Mouse (Mus musculus) right cerebral cortex, postnatal 14 days (tissue): Measurements from ENCODE around the gene Xkr7.

ENCODE experiments used
- DNase-seq: peaks from one replicate; pipeline ENCODE4 v3.0.0; 2022

Gene Xkr7

GRCm38 (mm10) chr2:153031126-153032082 lies at the start of gene Xkr7:
Gene Xkr7, plus strand, starts transcription at chr2:153031852.
- DNase-seq: peak; percentile 55

DNA sequence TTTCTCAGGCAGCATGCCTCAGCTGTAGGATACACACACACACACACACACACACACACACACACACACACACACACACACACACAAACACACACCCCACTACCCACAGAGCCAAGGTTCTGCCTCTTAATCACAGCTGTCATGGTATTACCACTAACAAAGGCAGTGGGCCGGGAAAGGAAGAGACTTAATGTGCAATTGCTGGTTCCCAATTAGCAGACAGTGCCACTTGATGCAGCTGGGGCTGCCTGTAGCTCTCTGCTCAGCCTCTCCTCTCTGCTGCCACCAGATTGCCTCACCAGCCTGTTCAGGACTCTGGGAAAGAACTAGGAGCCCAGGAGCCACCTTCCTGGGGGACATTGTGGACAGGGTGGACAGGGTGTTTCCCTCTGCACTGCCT lies 46.1 kb upstream of the Xkr7 start:
- no peak for DNase-seq

DNA sequence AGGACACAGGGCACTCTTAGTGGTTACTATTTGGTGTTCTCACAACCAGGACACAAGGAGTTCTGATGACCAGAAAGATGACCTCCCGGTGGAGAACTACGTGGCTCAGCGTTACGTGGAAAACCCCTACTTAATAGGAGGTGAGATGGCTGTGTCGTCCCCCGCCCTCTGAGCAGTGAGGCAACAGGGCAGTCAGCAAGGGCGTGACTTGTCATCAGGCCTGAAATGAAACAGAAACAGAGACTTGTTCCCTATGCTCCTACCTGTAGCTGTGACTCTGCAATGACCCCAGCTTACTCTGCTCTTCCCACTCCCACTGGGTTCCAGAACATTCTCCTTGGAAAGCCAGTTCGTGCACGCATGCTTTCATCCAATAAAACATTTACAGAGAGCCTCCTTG lies 40.1 kb upstream of the Xkr7 start:
- DNase-seq: no peak

- no peak for DNase-seq
These were observed 34.6 kb upstream of the Xkr7 start for GRCm38 (mm10) chr2:152997046-152997445.

DNA sequence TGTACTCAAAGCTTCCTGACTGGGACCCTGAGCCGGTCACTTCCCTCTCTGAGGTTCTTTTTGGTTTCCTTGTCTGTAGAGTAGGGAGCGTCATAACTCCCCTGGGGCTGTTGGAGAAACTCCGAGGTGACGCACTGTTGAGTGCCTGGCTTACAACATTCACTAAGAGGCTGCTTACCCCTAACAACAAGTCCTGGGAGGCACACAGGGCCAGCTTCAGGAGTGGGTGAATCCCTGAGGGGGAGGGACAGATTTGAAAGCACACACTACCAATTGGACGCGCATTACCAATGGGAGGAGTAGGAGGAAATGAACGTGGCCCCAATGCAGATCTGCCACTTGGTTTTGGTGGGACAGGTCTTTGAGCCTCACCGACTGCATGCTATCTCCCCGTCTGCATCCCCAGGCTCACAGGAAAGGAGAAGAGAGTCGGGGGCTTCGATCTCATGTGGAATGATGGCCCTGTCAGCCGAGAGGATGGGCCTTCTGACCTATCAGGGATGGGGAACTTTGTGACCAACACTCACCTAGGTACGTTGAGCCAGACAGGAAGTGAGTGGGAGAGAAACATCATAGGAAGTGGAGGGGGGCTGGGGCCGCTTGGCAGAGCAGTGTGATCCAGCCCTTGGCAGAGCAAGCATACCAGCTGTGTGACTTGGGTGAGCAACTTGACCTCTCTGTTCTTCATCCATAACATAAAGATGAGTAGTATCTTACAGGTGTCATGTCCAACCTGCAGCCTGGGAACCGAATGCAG lies 29.0 kb upstream of the Xkr7 start:
- DNase-seq: no peak

DNA sequence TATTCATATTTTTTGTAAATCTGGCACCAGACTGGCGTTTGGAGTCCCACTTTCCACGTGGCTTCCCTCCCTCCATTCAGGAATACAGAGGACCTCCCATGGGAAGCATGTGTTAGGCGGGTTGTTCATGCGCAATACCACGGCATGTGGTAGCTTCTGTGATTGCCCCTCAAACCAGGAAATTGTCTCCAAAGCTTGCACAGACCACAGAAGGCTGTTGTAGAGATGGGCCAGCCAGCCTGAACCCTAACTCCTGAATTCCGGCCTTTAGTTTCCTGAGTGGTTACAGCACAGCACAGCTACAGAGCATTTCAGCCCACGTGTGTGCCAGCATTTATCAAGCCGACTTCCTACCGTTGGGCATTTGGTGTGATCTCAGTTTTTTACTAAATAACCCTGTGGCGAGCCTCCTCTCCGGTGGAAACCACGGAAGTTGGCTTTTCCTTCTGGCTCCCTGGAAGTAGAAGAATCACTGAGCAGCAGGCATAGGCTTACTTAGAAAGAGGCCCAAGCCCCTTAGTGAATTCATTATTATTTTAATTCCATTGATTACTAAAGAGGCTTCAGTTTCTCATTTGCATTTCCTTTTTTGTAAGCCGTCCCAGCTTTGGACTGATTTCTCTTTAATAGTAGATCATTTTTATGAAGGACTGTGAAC lies 27.8 kb upstream of the Xkr7 start:
- DNase-seq: no peak

- no peak for DNase-seq
These were observed 25.7 kb upstream of the Xkr7 start for GRCm38 (mm10) chr2:153005981-153006380.

GRCm38 (mm10) chr2:153009192-153009973 lies 22.3 kb upstream of the Xkr7 start:
- DNase-seq: no peak

DNA sequence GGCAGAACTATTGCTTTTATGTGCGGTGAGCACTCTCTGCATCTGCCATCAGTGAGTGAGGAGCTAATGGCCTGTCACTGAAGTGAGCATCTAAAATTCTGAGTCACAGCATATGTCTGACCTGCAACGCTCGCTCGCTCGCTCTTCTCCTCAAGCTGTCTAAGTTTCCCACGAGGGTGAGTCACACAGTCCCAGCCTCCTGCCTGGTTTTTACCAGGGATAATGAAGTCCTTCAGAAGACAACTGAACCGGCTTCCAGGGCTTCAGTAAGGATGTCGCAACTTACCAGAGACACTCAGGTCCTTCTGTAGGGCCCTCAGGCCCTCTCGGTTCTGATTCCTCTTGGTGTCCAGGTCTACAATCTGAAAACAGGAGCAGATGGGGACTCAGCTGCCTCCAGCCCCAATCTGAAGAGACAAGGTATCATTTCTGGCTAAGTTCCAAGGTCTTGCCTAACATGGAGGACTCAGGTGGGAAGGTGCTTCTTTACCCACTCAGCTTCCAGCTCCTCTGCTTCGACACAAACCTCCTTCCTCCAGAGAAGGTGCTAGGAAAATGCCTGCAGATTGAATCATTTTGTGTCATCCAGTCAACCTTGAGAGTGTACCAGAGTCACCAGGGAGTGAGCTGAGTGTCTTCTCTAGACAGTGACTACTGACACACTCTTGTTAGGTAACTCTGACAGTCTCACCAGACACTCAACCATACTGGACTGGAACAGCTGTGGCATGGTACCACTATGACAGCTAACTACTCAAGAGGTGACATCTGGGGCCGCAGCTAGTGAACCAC lies 17.7 kb upstream of the Xkr7 start:
- no peak for DNase-seq

GRCm38 (mm10) chr2:153014758-153015593 lies 16.7 kb upstream of the Xkr7 start, which contains the start of gene Pdrg1:
Gene Pdrg1, minus strand, starts transcription at chr2:153015427.
- peak; percentile 94 for DNase-seq

DNA sequence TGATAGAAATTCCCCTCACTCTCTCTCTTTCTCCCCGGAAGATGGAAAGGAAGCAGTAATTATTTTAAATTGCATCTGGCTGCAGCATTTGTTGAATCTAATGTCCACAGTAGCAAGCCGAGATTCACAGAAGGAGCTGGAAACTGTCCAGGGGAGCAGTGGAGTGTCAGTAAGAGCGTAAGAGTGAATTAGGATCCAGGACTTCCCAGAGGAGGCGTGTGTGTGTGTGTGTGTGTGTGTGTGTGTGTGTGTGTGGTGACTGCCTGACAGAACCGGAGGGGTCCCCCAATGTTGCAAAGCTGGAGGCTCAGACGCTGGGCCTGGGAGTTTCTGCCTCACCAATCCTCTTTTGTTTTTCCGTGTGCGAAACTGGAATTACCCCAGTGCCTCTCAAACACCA lies 15.8 kb upstream of the Xkr7 start:
- DNase-seq: peak; percentile 16

DNA sequence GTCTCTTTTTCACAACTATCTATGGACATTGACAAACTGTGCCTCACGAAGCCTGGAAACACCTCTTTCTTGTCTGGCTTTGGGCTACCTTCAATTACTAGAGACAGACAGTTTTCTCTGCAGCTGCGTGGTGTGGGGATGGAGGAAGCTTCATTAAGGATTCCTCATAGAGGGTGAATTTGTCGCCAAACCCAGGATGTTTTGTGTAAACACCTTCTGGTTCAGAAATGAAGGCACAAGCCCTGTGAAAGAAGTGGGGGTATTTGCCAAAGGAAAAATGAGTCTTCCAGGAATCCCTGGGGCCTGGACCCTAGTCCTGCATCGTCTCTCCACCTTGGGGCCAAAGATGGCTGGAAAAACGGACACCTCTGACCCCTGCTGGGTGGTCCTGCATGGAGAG lies 14.9 kb upstream of the Xkr7 start:
- no peak for DNase-seq

DNA sequence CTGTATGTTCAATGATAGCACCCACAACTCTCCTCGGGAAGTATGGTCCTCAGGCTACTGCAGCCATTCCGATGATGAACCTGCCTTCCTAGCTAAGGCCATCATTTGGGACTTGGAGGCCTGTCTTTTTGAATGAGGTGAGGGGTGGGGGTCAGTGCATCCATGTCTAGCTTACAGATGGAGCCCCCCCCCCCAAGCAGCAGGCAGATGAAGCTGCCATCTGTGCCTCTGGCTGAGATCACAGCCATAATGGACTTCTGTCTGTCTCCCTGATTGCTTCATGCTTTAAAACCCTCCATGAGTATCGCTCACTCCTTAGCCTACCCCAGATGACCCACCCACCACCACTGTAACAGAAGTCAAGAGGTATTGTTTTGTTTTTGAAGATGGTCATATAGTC lies 12.3 kb upstream of the Xkr7 start:
- no peak for DNase-seq

DNA sequence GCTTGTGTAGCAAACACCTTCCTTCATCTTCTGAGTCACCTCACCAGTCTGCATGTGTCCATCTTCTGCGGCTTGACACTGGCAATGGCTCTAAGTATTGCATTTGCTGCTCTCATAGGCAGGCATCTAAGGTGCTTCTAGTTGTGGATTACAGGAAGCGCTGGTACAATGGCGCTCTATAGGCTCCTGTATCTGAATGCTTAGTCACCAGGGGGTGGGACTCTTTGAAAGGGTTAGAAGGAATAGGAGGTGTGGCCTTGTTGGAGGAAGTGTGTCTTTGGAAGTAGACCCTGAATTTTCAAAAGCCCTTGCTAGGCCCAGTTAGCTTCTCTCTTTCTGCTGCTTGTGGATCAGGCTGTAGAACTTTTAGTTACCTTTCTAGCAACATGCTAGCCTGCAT lies 10.5 kb upstream of the Xkr7 start:
- DNase-seq: no peak

DNA sequence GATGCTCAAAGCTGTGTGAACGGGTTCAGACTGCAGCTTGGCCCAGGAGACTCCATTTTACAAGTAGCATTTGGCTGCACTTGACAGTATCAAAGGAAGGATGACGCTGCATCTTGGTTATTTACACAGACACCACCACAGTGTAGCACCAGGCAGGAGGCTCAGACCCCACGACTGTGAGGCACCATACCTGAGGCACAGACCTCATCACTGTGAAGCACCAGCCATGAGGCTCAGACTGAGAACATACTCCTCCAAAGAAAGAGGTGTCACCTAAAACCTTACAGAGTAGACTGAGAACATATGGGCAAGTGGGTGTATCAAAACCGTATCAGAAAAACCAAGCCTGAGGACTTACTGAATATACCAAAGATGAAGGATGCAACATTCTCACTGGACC lies 8.8 kb upstream of the Xkr7 start:
- DNase-seq: no peak

- no peak for DNase-seq
These were observed 5.6 kb upstream of the Xkr7 start for GRCm38 (mm10) chr2:153026052-153026451.

- DNase-seq: no peak
These were observed 4.2 kb upstream of the Xkr7 start for GRCm38 (mm10) chr2:153027501-153027900.

- DNase-seq: no peak
These were observed 1.2 kb upstream of the Xkr7 start for GRCm38 (mm10) chr2:153030422-153030821.

GRCm38 (mm10) chr2:153032083-153032842 lies 611 bp downstream of the Xkr7 start:
- DNase-seq: peak; percentile 60

DNA sequence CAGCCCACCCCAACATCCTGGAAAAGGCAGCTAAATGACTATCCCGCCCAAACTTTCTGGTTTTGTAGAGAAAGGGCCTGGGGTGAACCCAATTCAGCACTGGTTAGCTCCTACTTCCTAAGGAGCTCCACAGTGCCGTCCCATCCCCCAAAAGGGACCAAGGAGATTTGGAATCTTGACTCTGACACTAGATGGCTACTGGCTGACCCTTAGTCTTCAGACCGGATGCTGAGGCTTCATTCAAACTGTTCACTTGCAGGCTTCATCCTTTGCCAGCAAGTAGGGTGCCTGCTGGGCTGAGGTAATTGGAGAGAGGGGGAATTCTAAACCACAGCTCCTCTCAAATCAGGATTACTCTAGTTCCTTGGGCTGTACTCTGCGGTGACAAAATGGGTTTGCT lies 1.3 kb downstream of the Xkr7 start:
- DNase-seq: no peak
